Mouse (Mus musculus) cerebellum, postnatal 25 days (tissue): ENCODE data around the gene Rad17.

Experiments
- DNase-seq, 2 experiments: peaks; one replicate each; pipeline ENCODE4 v3.0.0; 2021; ENCODE audit warnings: mixed read lengths in 2 of 2

The Rad17 gene

GRCm38 (mm10) chr13:100612903-100613302 lies 37.9 kb downstream of the Rad17 start:
- peak in 1 of 2 experiments; percentile 26 for DNase-seq

DNA sequence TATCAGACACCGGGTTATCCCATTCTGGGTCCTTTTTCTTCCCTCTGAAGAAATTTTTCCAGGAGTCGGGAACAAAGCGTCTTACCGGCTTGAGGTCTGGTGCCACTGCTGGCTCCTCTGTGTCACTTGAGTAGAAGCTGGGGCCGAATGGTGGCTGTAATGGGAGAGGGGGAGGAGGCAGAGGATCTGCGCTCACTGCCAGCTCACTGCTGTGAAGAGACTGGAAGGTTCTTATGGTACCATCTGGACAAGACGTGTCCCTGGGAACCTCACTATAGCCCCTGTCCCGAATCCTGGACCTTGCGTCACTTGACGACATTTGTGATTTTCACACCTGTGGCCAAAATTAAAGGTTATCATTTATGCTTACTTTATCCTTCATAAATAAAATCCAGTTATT lies 38.6 kb downstream of the Rad17 start:
- DNase-seq, result peak; percentile 58 to 71

DNA sequence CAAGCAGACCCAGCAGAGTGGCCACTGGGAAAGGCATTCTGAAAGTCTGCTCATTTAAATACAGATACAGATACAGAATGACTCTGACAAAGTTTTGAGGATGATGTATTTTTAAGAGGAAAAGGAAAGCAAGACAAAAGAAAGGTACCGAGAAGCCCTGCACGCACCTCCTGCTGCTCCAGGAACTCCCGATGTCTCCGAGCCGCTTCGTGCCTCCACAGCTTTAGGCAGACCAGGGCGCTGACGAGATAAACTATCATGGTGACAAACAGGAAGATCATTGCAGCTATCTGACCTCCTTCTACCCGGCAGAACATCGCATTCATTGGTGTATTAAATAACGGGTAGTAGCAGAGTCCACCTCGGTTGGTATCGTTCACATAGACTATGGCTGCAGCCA lies 39.6 kb downstream of the Rad17 start:
- no peak for DNase-seq

DNA sequence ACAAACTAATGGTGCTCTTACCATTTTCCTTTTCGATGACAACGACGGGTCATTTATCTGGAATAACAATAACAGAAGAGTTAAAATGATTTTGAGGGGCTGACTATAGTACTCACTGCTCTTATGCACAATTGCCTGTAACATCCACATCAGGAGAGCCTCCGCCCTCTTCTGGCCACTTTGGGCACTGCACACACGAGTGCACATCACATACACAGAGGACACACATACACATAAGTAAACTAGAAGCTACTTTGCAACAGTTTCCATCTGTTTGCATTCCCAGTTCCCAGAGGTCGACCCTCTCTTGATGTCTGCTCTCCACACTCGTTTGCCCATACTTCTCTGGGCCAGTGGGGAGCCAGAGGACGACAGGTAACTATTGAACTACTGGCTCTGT lies 43.1 kb downstream of the Rad17 start:
- DNase-seq, result no peak

- no peak for DNase-seq
Observed at GRCm38 (mm10) chr13:100605845-100606244, 45.0 kb downstream of the Rad17 start.

- no peak for DNase-seq
Observed at GRCm38 (mm10) chr13:100603738-100604095, 47.1 kb downstream of the Rad17 start.

DNA sequence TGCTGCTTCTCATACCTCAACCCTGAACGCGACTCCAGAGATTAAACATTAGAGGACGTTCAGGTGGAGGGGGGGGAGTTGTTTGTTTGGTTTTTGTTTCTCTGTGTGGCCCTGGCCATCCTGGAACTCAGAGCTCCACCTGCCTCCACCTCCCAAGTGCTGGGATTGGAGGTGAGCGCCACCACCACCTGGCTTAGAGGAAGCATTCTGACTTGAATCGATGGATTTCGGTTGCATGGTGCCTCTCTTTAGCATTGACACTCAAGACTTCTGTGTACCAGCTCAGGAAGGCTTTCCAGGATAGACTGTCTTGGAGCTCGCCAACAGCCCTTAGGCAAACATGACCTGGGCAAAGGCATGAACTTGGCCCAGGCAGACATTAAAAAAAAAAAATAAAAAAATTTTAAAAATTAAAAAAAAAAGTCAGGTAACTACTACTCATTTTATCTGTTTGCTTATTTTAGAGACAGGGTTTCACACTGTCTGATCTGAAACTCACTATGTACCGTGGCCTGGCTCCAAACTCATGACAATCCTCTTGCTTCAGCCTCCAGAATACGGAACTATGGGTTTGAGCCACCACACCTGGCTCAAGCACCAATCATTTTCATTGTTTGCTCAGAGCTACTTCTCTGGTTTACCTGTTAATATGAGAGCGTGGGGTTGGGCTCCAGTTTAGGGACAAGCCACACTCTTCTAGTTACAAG lies 47.7 kb downstream of the Rad17 start:
- no peak for DNase-seq

- DNase-seq, result no peak
Observed at GRCm38 (mm10) chr13:100602239-100602902, 48.5 kb downstream of the Rad17 start.

- DNase-seq, result no peak
Observed at GRCm38 (mm10) chr13:100601034-100601433, 49.8 kb downstream of the Rad17 start.

DNA sequence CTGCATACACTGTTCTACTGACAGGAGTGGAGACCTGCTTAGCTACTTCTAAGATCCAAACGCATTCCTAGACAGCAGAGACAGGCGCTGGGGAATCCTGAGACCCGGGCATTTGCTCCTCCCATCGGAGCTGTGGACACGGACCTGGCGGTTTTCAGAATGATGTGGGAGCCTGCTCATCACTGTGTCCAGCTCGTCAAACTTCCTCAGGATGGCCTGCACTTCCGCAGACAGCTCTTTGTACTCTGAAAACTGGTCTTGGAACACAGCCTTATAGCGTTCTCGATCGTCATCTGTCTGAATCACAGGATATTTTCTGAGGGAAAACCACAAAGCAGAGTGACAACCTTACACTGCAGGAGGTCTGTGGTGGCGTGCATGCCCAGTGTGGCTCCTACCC lies 50.5 kb downstream of the Rad17 start:
- no peak for DNase-seq

- DNase-seq, result no peak
Observed at GRCm38 (mm10) chr13:100597284-100597683, 53.6 kb downstream of the Rad17 start.

- DNase-seq, result no peak
Observed at GRCm38 (mm10) chr13:100595552-100595885, 55.3 kb downstream of the Rad17 start.

DNA sequence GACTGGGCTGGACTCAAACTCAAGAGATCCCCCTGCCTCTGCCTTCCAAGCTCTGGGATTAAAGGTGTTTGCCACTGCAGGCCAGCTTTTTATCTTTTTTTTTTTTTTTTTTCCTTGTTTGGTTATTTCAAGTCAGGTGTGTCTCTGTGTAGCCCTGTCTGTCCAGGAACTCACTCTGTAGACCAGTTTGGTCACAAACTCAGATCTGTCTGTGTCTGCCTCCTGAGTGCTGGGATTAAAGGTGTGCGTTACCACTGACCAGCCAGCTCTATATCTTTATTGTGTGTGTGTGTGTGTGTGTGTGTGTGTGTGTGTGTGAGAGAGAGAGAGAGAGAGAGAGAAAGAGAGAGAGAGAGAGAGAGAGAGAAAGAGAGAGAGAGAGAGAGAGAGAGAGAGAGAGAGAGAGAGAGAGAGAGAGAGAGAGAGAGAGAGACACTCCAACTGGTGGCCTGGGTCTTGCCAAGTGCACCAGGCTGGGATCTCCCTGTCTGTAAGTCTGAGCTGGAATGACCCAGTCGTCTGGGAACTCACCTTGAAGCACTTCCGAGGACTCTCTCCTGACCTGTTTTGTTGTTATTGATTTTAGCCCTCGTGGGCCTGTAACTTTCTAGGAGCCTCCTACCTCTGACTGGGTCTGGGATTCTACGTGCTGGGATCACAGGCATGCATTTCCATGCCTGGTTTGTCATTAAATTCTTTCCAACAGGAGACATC lies 55.9 kb downstream of the Rad17 start:
- no peak for DNase-seq

DNA sequence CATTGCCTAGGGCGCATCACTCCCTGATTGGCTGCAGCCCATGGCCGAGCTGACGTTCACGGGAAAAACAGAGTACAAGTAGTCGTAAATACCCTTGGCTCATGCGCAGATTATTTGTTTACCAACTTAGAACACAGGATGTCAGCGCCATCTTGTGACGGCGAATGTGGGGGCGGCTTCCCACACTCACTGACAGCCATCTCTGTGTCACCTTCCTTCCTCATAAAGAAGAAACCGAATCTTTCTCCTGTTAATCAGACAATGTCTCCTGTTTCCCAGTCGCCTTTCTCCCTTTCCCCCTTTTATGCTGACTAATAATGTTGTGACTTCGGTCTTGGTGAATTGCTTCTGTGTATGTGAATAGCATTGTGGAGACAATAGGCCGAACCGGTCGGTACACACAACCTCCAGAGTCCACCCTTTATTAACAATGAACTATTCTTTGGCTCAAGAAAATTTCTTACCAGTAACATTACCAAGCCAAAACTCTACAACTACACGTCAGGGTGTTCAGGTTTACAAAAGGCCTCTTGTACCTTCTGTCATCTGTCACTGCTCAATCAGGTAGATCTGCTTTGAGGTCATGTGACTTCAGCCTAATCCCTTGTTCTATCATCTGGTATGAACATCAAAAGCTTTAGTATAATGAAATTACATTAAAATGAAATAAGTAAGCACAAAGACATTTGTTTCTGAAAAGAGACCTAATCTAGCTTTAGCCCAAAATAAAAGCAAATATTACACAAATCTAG lies 56.6 kb downstream of the Rad17 start:
- peak; percentile 49 to 55 for DNase-seq

GRCm38 (mm10) chr13:100588646-100589045 lies 62.2 kb downstream of the Rad17 start:
- DNase-seq, result peak in 1 of 2 experiments; percentile 16

GRCm38 (mm10) chr13:100582144-100582543 lies 68.7 kb downstream of the Rad17 start:
- no peak for DNase-seq

GRCm38 (mm10) chr13:100581701-100582100 lies 69.2 kb downstream of the Rad17 start:
- DNase-seq, result no peak

DNA sequence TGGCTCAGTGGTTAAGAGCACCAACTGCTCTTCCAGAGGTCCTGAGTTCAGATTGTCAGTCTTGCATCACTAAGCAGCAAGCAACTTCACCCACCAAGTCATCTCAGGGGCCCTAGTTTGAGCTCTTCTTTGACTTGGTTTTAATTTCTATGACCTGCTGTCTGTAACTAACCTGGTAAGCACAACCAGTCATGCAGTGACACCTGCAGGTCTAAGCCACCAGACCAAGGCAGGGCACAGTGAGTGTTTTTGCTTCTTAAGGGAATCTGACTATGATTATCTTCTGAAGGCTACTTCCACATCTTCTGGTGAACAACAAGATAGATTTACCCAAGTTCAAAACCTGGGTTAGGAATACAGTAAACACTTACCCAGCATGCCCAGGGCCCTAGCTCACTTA lies 70.9 kb downstream of the Rad17 start:
- no peak for DNase-seq

GRCm38 (mm10) chr13:100579220-100579619 lies 71.6 kb downstream of the Rad17 start:
- DNase-seq, result no peak

- DNase-seq, result no peak
Observed at GRCm38 (mm10) chr13:100575950-100576349, 74.9 kb downstream of the Rad17 start.

DNA sequence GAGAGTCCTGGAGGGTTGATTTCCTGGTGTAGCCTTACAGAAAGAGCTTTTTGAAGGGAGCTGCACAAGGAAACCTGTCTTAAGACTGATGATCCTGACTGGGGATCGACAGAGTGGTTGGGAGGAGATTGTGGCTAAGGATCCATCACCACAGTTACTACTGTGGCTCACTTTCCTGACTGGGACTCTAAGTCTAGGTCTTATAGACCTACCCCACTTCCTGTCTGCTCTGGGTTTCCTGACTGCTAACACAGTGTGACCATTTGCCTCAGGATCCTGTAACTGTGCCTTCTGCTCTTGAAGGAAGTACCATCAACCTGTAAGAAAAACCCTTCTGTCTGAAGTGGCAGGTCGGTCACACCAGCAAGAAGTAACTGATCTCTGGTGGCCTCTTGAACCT lies 80.1 kb downstream of the Rad17 start:
- DNase-seq, result no peak

DNA sequence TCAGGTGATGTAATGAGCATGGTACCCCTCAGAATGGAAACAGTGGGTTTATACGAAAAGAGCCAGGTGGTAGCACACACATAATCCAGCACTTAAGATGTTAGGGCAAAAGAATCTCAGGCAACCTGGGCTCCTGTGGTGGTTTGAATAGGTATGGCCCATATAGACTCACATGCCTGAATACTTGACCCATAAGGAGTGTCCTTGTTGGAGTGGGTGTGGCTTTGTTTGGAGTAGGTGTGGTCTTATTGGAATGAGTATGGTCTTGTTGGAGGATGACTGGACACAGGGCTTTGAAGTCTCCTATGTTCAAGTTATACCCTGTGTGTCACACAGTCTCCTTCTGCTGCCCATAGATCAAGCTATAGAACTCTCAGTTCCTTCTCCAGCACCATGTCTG lies 82.5 kb downstream of the Rad17 start:
- no peak for DNase-seq
